Mouse (Mus musculus) forebrain, embryonic 15.5 days (tissue): Measurements from ENCODE around the gene Olfr1383. TPM values are rescaled to one million over a fixed set of nuclear protein-coding genes. Genes with fewer than 3 reads are reported as not detected.

Source experiments
- polyA plus RNA-seq: library from polyadenylated mRNA; unstranded; fragments of >200 nt; fragmentation: Nextera tagmentation; extraction: Ambion mirVana; gene quantifications from 2 replicates; pipeline ENCODE4 v1.2.1, GENCODE M21; 2015

The Olfr1383 gene
- polyA plus RNA-seq, 1 experiment from 2014 or later: not detected

Other genes starting within 250 kb of the Olfr1383 start
- not detected in 2 replicates for gene Olfr1393, start 241.3 kb upstream of the Olfr1383 start, polyA plus RNA-seq
- not detected in 2 replicates for gene Olfr1392, start 234.4 kb upstream of the Olfr1383 start, polyA plus RNA-seq
- not detected in 2 replicates for gene Olfr10, start 214.9 kb upstream of the Olfr1383 start, polyA plus RNA-seq
- gene Olfr1391, start 196.9 kb upstream of the Olfr1383 start, polyA plus RNA-seq: not detected in 2 replicates
- not detected in 2 replicates for gene Olfr1390, start 184.5 kb upstream of the Olfr1383 start, polyA plus RNA-seq
- not detected in 2 replicates for gene Olfr1389, start 96.6 kb upstream of the Olfr1383 start, polyA plus RNA-seq
- gene Olfr1388, start 83.0 kb upstream of the Olfr1383 start, polyA plus RNA-seq: 0.05 and 0.13 TPM in 2 replicates
- gene Olfr1387, start 64.3 kb upstream of the Olfr1383 start, polyA plus RNA-seq: not detected in 2 replicates
- not detected in 2 replicates for gene Olfr1386, start 54.6 kb upstream of the Olfr1383 start, polyA plus RNA-seq
- not detected in 2 replicates for gene Olfr1385, start 30.6 kb upstream of the Olfr1383 start, polyA plus RNA-seq
- not detected in 2 replicates for gene Olfr1384, start 12.9 kb upstream of the Olfr1383 start, polyA plus RNA-seq
- not detected in 2 replicates for gene Olfr1382, start 8.6 kb downstream of the Olfr1383 start, polyA plus RNA-seq
- not detected in 2 replicates for gene Olfr1381, start 23.8 kb downstream of the Olfr1383 start, polyA plus RNA-seq
- gene Olfr1380, start 37.2 kb downstream of the Olfr1383 start, polyA plus RNA-seq: not detected in 2 replicates
- gene Flt4, start 89.6 kb downstream of the Olfr1383 start, polyA plus RNA-seq: 1.4 TPM in 2 replicates
- gene Scgb3a1, start 144.0 kb downstream of the Olfr1383 start, polyA plus RNA-seq: not detected in 2 replicates
- 69.9 and 78.7 TPM in 2 replicates for gene Cnot6, start 193.1 kb downstream of the Olfr1383 start, polyA plus RNA-seq